Mouse (Mus musculus): ENCODE results near the gene Tmem206. TPM values are rescaled to one million over a fixed set of nuclear protein-coding genes. Genes with fewer than 3 reads are reported as not detected.

The Tmem206 gene
- total RNA-seq, 2 experiments from 2014 or later: 9.0 to 9.4 TPM

DNA sequence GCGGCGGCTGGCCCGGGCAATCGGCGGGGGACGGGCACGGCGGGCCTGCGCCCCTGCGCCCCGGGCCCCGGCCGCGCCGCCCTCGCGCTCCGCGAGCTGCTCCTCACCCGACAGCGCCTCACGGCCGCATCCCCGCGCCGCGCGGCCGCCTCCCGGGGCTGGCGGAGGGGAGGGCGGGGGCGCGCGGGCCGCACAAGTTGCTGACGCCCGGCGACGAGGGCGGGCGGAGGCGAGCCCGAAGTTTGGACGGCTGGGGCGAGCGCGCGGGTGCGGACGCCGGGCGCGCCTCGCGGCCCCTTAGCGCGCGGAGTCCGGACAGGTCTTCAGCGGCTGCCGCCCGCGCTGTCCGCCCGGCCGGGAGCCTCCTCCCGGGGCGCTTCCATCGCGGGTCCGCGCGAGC, 70.7 kb downstream of the Tmem206 start:
- ATAC-seq (ENCODE audit: poor library complexity, severe bottlenecking): 0 out of 2 replicates have a peak, but pooled peaks have one; percentile 1

DNA sequence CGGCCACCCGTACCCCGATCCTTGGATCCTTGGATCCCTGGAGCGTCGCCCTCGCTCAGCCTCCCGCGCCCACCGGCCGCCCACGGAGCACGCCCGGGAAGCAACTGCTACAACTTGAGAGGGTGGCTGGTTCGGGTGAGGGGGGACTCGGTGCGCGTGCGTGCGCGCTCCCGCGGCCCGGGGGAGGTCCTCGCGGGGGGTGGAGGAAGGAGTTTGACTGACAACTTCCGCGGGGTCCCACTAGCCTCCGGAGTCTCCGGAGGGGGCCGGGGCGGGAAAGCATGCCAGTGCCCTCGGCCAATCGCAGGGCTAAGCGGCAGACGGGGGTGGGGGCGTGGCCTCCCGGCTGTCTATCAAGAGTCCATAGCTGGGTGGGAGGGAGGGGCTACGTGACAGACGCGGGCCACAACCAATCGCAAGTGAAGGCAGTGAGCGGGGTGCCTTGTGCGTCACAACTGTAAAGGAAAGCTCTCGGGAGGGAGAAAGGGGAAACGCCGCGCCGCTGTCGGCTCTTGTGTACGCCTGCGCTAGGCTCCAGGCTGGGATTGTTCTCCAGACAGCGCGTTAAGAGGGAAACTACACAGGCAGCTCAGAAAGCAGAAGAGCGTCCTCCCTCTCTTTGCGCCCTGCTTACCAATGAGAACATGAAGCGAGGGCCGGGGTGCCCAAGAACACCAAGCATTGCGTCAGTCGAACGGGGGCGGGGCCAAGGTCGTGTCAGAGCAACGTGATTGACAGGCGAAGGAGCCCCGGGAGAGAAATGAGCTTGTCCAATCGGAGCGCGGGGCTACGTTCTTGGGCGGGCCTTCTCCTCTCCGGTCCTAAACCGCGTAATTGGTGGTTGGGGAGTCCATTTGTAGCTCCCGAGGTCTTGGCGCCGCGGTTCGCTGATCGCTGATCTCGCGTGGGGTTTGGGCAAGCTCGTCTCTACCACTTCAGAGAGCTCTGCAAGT, 71.5 kb downstream of the Tmem206 start:
- peak; percentile 83 for ATAC-seq (ENCODE audit: poor library complexity, severe bottlenecking)

Other genes starting within 250 kb of the Tmem206 start
- 5.2 and 11.7 TPM in 2 replicates for gene Batf3, start 228.1 kb upstream of the Tmem206 start, total RNA-seq (2015)
- 1.8 and 3.4 TPM in 2 replicates for gene Batf3, start 228.1 kb upstream of the Tmem206 start, total RNA-seq (2017)
- 0.14 and 0.49 TPM in 2 replicates for gene Fam71a, start 161.1 kb upstream of the Tmem206 start, total RNA-seq (2015)
- 0.24 TPM in 1 of 2 replicates, not detected in the other for gene Fam71a, start 161.1 kb upstream of the Tmem206 start, total RNA-seq (2017)
- gene Atf3, start 107.9 kb upstream of the Tmem206 start, total RNA-seq (2015): 15.5 and 38.2 TPM in 2 replicates
- gene Atf3, start 107.9 kb upstream of the Tmem206 start, total RNA-seq (2017): 19.3 and 57.2 TPM in 2 replicates
- 14.9 and 15.1 TPM in 2 replicates for gene Nenf, start 7.7 kb upstream of the Tmem206 start, total RNA-seq (2015)
- 4.6 and 6.3 TPM in 2 replicates for gene Nenf, start 7.7 kb upstream of the Tmem206 start, total RNA-seq (2017)
- 333 and 372 TPM in 2 replicates for gene Ppp2r5a, start 77.4 kb downstream of the Tmem206 start, total RNA-seq (2015)
- gene Ppp2r5a, start 77.4 kb downstream of the Tmem206 start, total RNA-seq (2017): 428 and 451 TPM in 2 replicates
- 34.7 and 36.7 TPM in 2 replicates for gene Dtl, start 249.6 kb downstream of the Tmem206 start, total RNA-seq (2015)
- gene Dtl, start 249.6 kb downstream of the Tmem206 start, total RNA-seq (2017): 24.2 and 30.4 TPM in 2 replicates
- 18.1 and 18.2 TPM in 2 replicates for gene Ints7, start 249.7 kb downstream of the Tmem206 start, total RNA-seq (2015)
- 33.7 and 37.1 TPM in 2 replicates for gene Ints7, start 249.7 kb downstream of the Tmem206 start, total RNA-seq (2017)

All from megakaryocyte, adult 5-6 weeks (primary cell).